Mouse (Mus musculus): ENCODE data around the gene Gm49403.

Gene Gm49403

GRCm38 (mm10) chr19:8911810-8912209, 28.1 kb downstream of the Gm49403 start:
- no peak for DNase-seq (ENCODE audit: low read depth, low spot score)

GRCm38 (mm10) chr19:8914212-8914611, 30.5 kb downstream of the Gm49403 start:
- DNase-seq (ENCODE audit: low read depth, low spot score): no peak

GRCm38 (mm10) chr19:8919000-8919399, 35.3 kb downstream of the Gm49403 start:
- DNase-seq (ENCODE audit: low read depth, low spot score): no peak

GRCm38 (mm10) chr19:8919684-8920072, 35.9 kb downstream of the Gm49403 start:
- DNase-seq (ENCODE audit: low read depth, low spot score): no peak

- no peak for DNase-seq (ENCODE audit: low read depth, low spot score)
Observed at GRCm38 (mm10) chr19:8920073-8920736, 36.5 kb downstream of the Gm49403 start, which contains the start of gene B3gat3. B3gat3 (plus strand) TSS chr19:8920374.

- DNase-seq (ENCODE audit: low read depth, low spot score): no peak
Observed at GRCm38 (mm10) chr19:8920836-8921291, 37.1 kb downstream of the Gm49403 start.

GRCm38 (mm10) chr19:8921741-8922140, 38.0 kb downstream of the Gm49403 start:
- DNase-seq (ENCODE audit: low read depth, low spot score): no peak

- DNase-seq (ENCODE audit: low read depth, low spot score): no peak
Observed at GRCm38 (mm10) chr19:8926766-8927165, 43.0 kb downstream of the Gm49403 start.

- DNase-seq (ENCODE audit: low read depth, low spot score): no peak
Observed at GRCm38 (mm10) chr19:8927891-8928525, 44.3 kb downstream of the Gm49403 start.

- DNase-seq (ENCODE audit: low read depth, low spot score): no peak
Observed at GRCm38 (mm10) chr19:8928689-8929223, 45.0 kb downstream of the Gm49403 start.

GRCm38 (mm10) chr19:8929224-8930088, 45.7 kb downstream of the Gm49403 start, which contains the start of the genes Rom1 and Eml3:
Rom1 (minus strand) TSS chr19:8929356.
Eml3 (plus strand) TSS chr19:8929552.
- DNase-seq (ENCODE audit: low read depth, low spot score): no peak

- DNase-seq (ENCODE audit: low read depth, low spot score): no peak
Observed at GRCm38 (mm10) chr19:8930117-8930516, 46.4 kb downstream of the Gm49403 start.

- DNase-seq (ENCODE audit: low read depth, low spot score): no peak
Observed at GRCm38 (mm10) chr19:8930771-8931170, 47.0 kb downstream of the Gm49403 start.

GRCm38 (mm10) chr19:8936736-8937135, 53.0 kb downstream of the Gm49403 start:
- no peak for DNase-seq (ENCODE audit: low read depth, low spot score)

Data from WW6 (cell line).